Mouse (Mus musculus) heart, embryonic 10.5 days (tissue): ENCODE data around the gene Fam83g. TPM values are rescaled to one million over a fixed set of nuclear protein-coding genes. Genes with fewer than 3 reads are reported as not detected.

Experiments
- DNase-seq: peaks from one replicate; pipeline ENCODE4 v3.0.0-alpha.2; 2017; ENCODE audit warnings: low spot score
- H3K27ac ChIP-seq: fragments of 300-500 bp; sonication (generic); 2 replicates; pipeline ENCODE4 v1.5.1; 2016; ENCODE audit warnings: mild to moderate bottlenecking
- H3K27me3 ChIP-seq: fragments of 300-500 bp; sonication (generic); 2 replicates; pipeline ENCODE4 v1.6.1; 2016; ENCODE audit warnings: mild to moderate bottlenecking; ENCODE audit not compliant: poor library complexity, insufficient read depth, severe bottlenecking
- H3K36me3 ChIP-seq: fragments of 300-500 bp; sonication (generic); 2 replicates; pipeline ENCODE4 v1.6.1; 2016; ENCODE audit warnings: mild to moderate bottlenecking, moderate library complexity
- H3K4me1 ChIP-seq: fragments of 300-500 bp; sonication (generic); 2 replicates; pipeline ENCODE4 v1.6.1; 2016; ENCODE audit warnings: mild to moderate bottlenecking
- H3K4me3 ChIP-seq: fragments of 300-500 bp; sonication (generic); 2 replicates; pipeline ENCODE4 v1.5.1; 2016; ENCODE audit warnings: mild to moderate bottlenecking, moderate library complexity
- H3K9me3 ChIP-seq: fragments of 300-500 bp; sonication (generic); 2 replicates; pipeline ENCODE4 v1.6.1; 2016; ENCODE audit warnings: mild to moderate bottlenecking, moderate library complexity
- WGBS: fragments of 180-500 bp; shearing (Covaris S2); methylation state at CpG from one replicate; pipeline ENCODE4 v1.1.7; 2016; 5-methylcytosine and 5-hydroxymethylcytosine counted together
- polyA plus RNA-seq: library from polyadenylated mRNA; unstranded; fragments of >200 nt; fragmentation: Nextera tagmentation; extraction: Ambion mirVana; gene quantifications from 2 replicates; pipeline ENCODE4 v1.2.1, GENCODE M21; 2016

Gene Fam83g
- polyA plus RNA-seq, 1 experiment from 2014 or later: 3.2 TPM

DNA sequence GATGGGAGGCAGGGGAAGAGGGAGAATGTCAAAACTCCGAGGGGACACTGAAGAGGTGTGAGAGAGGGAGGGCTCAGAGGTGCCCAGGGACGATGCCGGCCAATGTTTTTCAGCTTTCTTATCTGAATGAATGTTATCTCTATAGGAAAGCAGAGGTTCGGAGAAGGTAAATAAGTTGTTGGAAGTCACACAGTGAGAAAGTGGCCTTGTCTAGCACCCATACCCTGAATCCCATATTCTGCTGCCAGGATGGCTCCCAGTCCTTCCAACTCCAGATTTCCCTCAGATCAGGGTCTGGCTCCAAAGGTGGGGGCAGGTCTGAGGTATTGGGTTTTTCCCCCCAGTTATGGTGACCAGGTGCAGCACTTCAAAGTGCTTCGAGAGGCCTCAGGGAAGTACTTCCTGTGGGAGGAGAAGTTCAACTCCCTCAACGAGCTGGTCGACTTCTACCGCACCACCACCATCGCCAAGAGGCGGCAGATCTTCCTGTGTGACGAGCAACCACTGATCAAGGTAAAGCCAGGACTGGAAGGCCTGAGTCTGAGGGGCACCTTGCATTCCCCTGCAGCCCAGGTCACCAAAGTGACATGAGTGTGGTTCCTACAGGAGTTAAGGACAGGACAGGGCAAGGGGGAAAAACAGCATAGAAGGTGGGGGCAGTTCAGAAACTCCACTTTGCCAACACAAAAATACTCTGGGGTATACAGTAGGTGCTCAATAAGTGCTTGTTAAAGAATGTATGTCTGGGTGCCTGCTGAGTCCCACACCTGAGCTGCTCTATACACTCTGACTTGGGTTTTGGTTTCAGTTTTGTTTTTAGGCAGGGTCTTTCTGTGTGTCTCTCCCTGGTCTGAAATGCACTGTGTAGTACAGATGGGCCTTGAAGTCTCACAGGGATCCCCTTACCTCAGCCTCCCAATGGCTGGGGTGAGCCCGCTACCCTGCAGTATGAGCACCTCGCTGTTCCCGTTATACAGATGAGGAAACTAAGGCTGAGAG, 14.1 kb upstream of the Fam83g start:
- DNase-seq: no peak
- no peaks in the 10 kb centered on the region for H3K9me3 ChIP-seq
- WGBS: 55% methylated on average over 14 of the region's 14 CpGs
- H3K36me3 ChIP-seq: no peaks in the 10 kb centered on the region
- peaks cover 33% of the 10 kb centered on the region for H3K4me1 ChIP-seq
- no peak overlapping the region for H3K4me3 ChIP-seq
- H3K27ac ChIP-seq: 0 out of 2 replicates have a peak overlapping the region, but pooled peaks have one; percentile 13
- H3K27me3 ChIP-seq: peaks cover 54% of the 10 kb centered on the region

GRCm38 (mm10) chr11:61671781-61672383, 12.0 kb upstream of the Fam83g start:
- H3K27me3 ChIP-seq: peaks cover 62% of the 10 kb centered on the region
- H3K4me3 ChIP-seq: peak overlapping the region; percentile 4; the same call in 1 of the 2 replicates
- H3K4me1 ChIP-seq: peaks cover 43% of the 10 kb centered on the region
- H3K27ac ChIP-seq: peak overlapping the region; percentile 32; the same call in 1 of the 2 replicates
- 39% methylated on average over 19 of the region's 19 CpGs for WGBS
- no peaks in the 10 kb centered on the region for H3K36me3 ChIP-seq
- no peaks in the 10 kb centered on the region for H3K9me3 ChIP-seq
- DNase-seq: no peak

DNA sequence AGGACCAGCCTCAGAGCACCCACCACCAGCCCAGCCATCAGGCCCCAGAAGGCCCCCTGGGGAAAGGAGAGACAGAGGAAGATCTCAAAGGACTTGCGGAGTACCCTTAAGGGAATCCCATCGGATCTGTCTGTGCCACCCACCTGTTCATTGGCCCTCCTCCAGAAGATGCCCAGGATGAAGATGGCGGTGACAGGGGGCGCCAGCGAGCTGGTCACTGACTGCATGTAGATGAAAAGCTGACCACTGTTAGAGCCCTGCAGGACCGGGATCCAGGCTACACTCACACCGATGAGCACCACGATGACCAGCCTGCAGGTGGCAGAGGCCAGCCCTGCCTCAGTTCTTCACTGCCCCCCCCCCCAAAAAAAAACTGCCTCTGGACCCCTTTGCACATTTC, 10.2 kb upstream of the Fam83g start:
- H3K27me3 ChIP-seq: peaks cover 63% of the 10 kb centered on the region
- H3K4me3 ChIP-seq: no peak overlapping the region
- H3K9me3 ChIP-seq: no peaks in the 10 kb centered on the region
- H3K4me1 ChIP-seq: peaks cover 43% of the 10 kb centered on the region
- no peak for DNase-seq
- no peaks in the 10 kb centered on the region for H3K36me3 ChIP-seq
- H3K27ac ChIP-seq: no peak overlapping the region
- WGBS: 33% methylated on average over 8 of the region's 8 CpGs

GRCm38 (mm10) chr11:61674151-61674838, 9.6 kb upstream of the Fam83g start:
- Histone ChIP-seq H3K36me3 (no peaks in the 10 kb centered on the region), H3K9me3 (no peaks in the 10 kb centered on the region), H3K27me3 (peaks cover 69% of the 10 kb centered on the region), H3K27ac (peak overlapping the region; percentile 24; the same call in 1 of the 2 replicates), H3K4me3 (no peak overlapping the region; the same call in 1 of the 2 replicates), H3K4me1 (peaks cover 43% of the 10 kb centered on the region)
- WGBS: 30% methylated on average over 19 of the region's 19 CpGs
- no peak for DNase-seq

DNA sequence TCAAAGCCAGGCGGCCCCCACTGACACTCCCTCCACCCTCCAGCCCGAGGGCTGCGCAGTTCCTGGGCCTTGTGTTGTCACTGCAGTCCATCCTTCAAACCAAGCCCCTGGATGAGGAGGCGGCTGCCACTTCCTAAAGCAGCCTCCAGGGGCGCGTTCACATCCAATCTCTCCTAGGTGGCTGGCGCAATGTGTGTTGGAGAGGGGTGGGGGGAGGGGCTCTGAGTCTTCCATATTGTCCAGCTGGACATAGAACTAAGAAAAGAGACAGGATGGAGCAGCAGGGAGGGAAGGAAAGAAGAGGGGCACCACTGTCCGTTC, 9.1 kb upstream of the Fam83g start:
- DNase-seq: peak; percentile 85
- peak overlapping the region; percentile 52; the same call in 1 of the 2 replicates for H3K27ac ChIP-seq
- WGBS: 5% methylated on average over 8 of the region's 8 CpGs
- H3K4me3 ChIP-seq: no peak overlapping the region; the same call in 1 of the 2 replicates
- peaks cover 66% of the 10 kb centered on the region for H3K27me3 ChIP-seq
- no peaks in the 10 kb centered on the region for H3K36me3 ChIP-seq
- H3K9me3 ChIP-seq: no peaks in the 10 kb centered on the region
- peaks cover 38% of the 10 kb centered on the region for H3K4me1 ChIP-seq

DNA sequence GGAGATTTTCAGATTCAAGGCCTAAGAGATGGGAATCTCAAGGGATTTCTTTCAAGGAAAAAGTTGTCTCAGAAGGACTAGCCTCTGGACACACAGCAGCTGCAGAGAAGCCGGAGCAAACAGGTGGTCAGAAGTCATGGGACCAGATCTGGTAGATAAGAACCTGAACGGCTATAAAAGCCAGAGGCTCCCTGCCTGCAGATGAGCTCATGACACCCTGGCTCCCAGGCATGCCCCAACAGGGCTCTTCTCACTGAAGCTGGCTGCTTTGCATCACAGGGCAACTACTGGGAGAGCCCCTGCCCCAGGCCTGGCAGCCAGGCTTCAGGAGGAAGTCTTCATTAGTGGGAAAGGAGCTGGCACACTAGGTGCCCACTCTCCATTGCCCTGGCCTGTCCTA, 8.6 kb upstream of the Fam83g start:
- no peaks in the 10 kb centered on the region for H3K9me3 ChIP-seq
- no peak overlapping the region for H3K4me3 ChIP-seq
- WGBS: 42% methylated on average over 2 of the region's 2 CpGs
- H3K27ac ChIP-seq: peak overlapping the region; percentile 52; the same call in 1 of the 2 replicates
- no peaks in the 10 kb centered on the region for H3K36me3 ChIP-seq
- H3K4me1 ChIP-seq: peaks cover 37% of the 10 kb centered on the region
- DNase-seq: no peak
- peaks cover 63% of the 10 kb centered on the region for H3K27me3 ChIP-seq

- peak overlapping the region; percentile 5; the same call in 1 of the 2 replicates for H3K27ac ChIP-seq
- no peak overlapping the region for H3K4me3 ChIP-seq
- no peaks in the 10 kb centered on the region for H3K36me3 ChIP-seq
- WGBS: 72% methylated on average over 7 of the region's 7 CpGs
- no peak for DNase-seq
- H3K9me3 ChIP-seq: no peaks in the 10 kb centered on the region
- peaks cover 36% of the 10 kb centered on the region for H3K4me1 ChIP-seq
- peaks cover 56% of the 10 kb centered on the region for H3K27me3 ChIP-seq
Observed at GRCm38 (mm10) chr11:61676216-61676854, 7.6 kb upstream of the Fam83g start.

DNA sequence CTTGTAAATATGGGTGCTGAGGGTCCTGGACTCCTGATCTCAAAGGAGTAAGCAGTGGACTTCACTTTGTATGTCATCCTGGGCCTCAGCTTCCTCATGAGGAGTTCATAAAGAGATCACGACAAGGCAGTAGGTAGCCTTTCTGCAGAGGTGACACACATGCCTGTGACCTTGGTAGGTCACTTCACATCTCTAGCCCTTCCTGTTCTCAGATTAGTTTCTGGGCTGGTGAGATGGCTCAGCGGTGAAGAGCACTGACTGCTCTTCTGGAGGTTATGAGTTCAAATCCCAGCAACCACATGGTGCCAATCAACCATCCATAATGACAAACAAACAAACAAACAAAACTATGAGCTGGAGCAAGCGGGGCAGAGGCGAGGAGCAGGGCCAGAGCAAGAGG, 6.2 kb upstream of the Fam83g start:
- H3K4me3 ChIP-seq: no peak overlapping the region
- no peak for DNase-seq
- H3K27ac ChIP-seq: no peak overlapping the region
- no peaks in the 10 kb centered on the region for H3K9me3 ChIP-seq
- H3K27me3 ChIP-seq: peaks cover 46% of the 10 kb centered on the region
- 79% methylated on average over 4 of the region's 4 CpGs for WGBS
- no peaks in the 10 kb centered on the region for H3K36me3 ChIP-seq
- H3K4me1 ChIP-seq: peaks cover 26% of the 10 kb centered on the region

DNA sequence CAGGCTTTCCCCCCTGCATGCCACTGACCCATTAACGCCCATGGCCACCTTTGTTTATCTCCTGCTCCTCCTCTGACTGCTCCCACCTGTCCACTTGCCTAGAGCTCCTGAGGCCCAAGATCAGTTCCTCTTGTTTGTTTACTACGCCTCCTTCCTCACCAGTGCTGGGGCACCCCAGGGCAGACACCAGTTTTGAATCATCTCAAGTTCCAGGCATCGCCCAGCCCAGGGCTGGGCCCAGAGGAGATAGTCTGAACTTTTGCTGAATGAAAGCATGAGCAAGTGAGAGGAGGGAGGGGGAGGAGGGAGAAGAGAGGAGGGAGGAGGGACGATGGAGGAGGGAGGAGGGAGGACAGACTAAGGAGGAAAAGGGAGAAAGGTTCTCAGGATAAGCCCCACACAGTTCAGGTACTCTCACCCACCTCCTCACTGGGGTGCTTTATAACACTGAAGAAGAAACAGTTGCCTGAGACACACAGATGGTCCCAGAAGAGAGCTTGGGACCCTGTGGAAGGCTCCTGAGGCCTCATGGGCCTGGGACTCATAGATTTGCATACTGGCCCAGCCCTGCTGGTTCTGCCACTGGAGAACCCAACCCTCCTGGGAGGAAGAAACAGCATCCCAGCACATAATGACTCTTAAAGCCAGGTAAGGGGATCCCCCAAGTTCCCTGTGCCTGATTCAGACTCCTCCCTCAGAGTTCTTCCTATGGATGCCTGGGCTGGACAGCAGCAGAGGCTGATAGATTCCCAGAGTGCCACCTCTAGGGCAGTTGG, 4.6 kb upstream of the Fam83g start:
- Histone ChIP-seq H3K4me1 (peaks cover 32% of the 10 kb centered on the region), H3K27me3 (peaks cover 46% of the 10 kb centered on the region), H3K27ac (no peak overlapping the region), H3K4me3 (no peak overlapping the region), H3K9me3 (no peaks in the 10 kb centered on the region), H3K36me3 (no peaks in the 10 kb centered on the region)
- 73% methylated on average over 4 of the region's 4 CpGs for WGBS
- DNase-seq: no peak

GRCm38 (mm10) chr11:61685119-61685725, 1.3 kb downstream of the Fam83g start:
- peaks cover 69% of the 10 kb centered on the region for H3K4me1 ChIP-seq
- DNase-seq: no peak
- no peaks in the 10 kb centered on the region for H3K36me3 ChIP-seq
- peak overlapping the region; percentile 65 for H3K4me3 ChIP-seq
- peaks cover 32% of the 10 kb centered on the region for H3K27me3 ChIP-seq
- peak overlapping the region; percentile 78; the same call in 1 of the 2 replicates for H3K27ac ChIP-seq
- WGBS: 38% methylated on average over 8 of the region's 8 CpGs
- no peaks in the 10 kb centered on the region for H3K9me3 ChIP-seq

DNA sequence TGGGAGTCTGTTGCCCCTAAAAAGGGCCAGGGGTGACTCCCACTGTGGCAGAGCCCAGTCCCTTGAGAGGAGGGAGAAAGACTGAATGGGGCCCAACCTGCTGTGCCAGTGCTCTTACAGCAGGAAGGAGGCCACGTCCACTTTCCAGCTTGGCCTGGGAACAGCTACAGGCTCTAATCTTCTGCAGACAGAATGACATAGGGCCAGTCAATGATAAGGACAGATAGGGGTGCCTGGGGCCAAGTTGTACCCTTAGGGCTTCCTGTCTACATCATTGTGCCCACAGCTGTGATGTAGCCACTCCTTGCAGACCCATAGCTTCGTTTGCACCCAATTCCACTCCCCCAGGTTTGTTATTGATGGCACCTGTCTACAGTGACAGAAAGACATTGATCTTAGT, 2.2 kb downstream of the Fam83g start:
- H3K36me3 ChIP-seq: no peaks in the 10 kb centered on the region
- peaks cover 32% of the 10 kb centered on the region for H3K27me3 ChIP-seq
- peak overlapping the region; percentile 72; the same call in 1 of the 2 replicates for H3K27ac ChIP-seq
- peaks cover 70% of the 10 kb centered on the region for H3K4me1 ChIP-seq
- no peaks in the 10 kb centered on the region for H3K9me3 ChIP-seq
- peak overlapping the region; percentile 65 for H3K4me3 ChIP-seq
- DNase-seq: no peak
- 16% methylated on average over 2 of the region's 2 CpGs for WGBS
